Mouse (Mus musculus) embryo, embryonic 10.5 days (tissue): Measurements from ENCODE around the gene Wdcp.
A peak's percentile ranks its signal among the peaks of the same experiment; 100 is the strongest.

ENCODE experiments used
- DNase-seq: peaks from one replicate; pipeline ENCODE4 v3.0.0-alpha.2; 2015; ENCODE audit warnings: low spot score

Wdcp gene

DNA sequence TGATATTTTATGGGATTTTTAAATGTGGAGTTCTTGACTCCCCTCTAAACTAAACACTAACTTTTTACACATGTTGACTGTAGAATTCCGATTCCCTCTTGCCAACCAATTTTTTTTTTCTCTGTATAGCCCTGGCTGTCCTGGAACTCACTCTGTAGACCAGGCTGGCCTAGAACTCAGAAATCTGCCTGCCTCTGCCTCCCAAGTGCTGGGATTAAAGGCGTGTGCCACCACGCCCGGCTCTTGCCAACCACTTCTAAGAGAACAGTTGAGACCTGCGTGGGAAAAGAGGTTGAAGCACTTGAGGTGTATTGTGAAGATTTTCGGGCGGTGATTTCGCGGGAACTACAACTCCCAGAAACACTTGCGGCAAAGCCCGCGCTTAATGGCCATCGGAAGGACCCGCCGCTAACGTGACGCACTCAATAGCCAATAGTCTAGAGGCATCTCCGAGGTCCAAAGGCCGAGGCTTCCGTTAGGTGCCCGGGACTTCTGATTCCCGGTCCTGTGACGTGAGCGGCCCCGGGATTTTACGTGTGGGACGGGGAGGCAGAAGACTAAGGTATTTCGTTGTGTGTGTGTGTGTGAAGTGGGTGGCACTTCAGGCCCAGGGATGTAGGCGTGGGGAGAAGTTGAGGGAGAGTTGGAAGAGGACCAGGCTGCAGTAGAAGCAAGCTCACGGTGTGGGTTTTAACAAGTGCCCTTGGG, at the start of gene Wdcp:
Gene Wdcp, plus strand, starts transcription at position 414 of the 708 bp plus-strand sequence.
- peak; percentile 97 for DNase-seq

DNA sequence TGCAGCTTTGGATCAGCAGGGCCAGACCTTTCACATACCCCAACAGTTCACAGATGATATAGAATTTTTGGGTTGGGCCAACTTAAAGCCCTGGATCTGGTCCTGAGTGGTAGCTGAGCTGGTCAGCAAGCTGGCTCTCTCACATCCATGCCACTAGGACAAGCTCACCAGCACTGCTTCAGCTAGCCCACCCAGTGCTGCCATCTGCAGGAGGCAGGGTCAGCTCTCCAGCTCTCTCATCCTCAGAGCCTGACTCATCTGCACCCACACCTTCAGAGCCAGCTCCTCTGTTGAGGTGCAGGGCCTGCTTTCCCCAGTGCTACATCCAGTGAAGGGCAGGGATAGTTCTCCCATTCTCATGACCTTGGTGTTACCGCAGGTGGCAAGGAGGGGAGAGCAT, 49.4 kb upstream of the Wdcp start:
- DNase-seq = peak; percentile 21

DNA sequence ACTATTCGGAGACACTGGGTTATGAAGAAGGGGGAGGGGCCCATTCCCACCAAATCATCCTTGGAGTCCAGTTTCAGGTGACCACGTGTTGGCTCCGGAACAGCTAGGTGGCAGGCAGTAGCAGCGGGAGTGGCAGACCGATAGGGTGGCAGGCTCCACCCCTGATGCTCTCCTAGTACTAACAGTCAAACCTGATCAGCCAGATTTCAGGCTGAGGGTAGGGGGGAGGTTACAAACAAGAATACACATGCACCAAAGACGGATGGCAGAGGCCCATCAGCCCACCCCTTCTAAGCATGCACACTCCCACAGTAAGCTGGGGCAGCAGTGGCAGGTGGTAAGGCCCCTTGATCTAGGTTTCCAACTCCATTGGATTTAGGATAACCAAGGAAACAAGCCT, 45.6 kb upstream of the Wdcp start:
- peak; percentile 2 for DNase-seq

DNA sequence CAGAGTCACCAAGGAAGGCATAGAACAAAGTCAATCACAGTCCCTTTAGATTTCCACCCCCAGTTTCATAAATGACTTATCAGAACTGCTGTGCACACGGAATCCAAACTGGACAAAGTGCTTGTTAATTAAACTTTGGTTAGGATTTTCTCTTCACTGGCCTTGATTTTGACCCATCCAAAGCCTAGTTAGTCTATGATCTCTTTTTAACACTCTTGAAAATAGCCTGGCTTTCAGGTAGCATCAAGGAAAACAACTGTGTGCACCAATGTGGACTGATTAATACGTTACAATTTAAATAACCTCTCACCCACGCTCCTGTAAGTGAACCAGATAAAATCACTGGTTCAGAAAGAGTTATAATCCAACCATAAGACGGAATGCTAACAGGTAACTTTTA, 32.1 kb upstream of the Wdcp start:
- DNase-seq = no peak

DNA sequence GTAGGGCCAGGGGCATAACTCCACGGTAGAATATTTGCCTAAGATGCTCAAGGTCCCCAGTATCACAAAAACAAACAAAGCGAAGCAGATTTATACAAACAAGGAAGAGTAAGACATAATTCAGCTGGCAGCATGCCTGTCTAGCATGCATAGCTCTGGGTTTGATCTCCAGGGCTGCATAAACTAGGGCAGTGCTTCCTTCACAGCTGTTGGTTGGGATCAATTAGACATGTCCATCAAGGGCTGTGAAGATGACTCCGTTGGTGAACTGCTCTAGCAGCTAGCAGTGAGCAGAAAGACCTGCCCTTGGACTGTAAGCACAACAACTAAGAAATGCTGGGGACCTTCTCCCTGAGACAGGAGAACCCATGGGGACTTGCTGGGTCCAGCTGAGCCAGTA, 31.4 kb upstream of the Wdcp start:
- no peak for DNase-seq

DNA sequence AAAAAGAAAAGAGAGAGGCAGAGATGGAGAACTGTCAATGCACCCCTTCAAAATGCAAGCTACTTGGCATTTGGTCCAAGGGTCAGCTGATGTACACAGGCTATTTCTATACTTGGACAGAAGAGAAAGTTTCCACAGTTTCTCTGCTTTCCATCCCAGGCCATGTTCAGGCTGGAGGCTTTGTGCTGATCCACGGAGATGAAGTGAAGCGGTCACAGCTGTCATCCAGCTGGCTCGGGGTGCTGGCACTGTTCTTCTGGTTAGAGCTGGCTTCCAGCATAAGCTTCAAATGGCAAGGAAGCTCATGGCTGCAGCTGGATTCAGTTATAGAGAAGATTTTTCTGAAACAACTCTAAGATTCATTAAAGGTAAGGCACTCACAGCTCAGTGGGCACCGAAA, 29.5 kb upstream of the Wdcp start:
- DNase-seq = no peak

DNA sequence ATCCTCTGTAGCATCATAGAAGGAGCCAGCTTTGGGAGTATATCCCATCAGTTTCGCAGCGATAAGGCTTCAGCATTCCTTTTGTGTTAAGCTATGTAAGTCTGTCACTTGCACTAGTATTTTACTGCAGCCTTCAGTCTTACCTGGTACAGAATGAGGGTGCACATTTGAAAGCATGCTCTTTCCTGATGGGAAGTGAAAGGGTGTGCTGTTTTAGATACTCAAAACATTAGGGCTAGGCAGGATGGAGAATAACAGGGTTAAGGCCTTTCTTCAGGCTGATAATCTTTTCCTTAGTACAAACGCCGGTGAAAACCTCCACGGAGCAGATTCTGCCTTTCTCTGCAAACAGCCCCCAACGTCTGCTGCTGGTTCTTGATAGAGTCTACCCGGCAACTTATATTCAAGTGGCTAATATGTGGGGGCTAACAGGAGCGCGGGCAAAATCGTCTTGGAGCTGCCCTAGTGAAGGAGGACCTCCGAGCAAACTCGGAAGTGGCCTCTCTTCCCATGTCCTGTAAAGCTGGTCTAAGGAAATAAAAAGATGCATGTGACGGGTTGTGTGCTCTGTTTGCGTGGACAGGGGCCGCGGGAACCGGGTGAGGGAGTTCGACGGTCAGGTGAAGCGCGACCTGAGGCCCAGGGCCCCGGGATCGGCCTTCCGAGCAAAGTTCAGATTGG, 26.3 kb upstream of the Wdcp start:
- DNase-seq = no peak

DNA sequence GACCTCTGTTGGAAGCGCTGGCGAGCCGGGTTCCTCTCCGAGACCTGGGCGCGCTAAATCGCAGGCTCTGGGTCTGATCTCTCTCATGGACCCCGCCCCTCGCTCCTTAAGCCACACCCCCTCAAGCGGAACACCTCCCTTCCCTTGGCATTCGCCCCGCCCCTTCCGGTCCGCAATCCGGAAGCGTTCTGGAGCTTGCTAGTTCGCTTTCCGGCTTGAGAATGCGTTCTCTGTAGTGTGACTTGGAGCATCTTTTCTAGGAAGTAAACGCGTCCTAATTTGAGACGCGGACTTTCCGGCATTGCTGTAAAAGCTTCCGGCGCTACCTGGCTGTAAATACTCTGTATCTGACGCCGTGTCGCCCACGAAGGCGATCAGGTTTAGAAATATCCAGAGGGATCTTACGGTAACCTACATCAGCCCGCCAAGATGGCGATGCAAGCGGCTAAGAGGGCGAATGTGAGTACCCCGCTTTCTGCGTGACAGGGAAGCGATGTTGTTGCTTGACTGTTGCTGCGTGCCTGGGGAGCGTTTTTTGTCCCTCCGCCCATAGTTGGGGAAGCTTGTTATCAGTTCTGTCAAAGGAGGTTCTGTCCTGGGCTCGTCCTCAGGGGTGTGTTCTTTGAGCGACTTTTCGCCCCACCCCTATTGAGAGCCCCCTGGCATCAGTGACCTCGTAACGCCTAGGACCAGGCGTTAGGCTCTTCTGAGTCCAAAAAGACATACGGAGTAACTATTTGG, 25.6 kb upstream of the Wdcp start, which contains the start of gene Sf3b6:
Gene Sf3b6, plus strand, starts transcription at position 184 of the 741 bp plus-strand sequence.
- peak; percentile 99 for DNase-seq

DNA sequence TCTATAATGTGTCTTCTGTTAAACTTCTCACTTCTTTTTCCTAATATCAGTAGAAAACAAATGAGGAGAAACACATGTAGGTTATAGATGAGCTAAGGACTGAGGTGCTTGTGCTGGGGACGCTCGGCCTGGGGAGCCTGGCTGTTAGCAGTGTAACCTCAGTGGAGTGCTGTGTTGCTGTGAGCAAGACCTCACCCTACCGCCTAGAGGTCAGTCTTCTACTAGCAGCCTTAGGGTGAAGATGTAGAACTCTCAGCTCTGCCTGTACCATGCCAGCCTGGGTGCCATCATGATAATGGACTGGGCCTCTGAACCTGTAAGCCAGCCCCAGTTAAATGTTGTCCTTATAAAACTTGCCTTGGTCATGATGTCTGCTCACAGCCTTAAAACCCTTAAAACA, 15.8 kb upstream of the Wdcp start:
- no peak for DNase-seq

DNA sequence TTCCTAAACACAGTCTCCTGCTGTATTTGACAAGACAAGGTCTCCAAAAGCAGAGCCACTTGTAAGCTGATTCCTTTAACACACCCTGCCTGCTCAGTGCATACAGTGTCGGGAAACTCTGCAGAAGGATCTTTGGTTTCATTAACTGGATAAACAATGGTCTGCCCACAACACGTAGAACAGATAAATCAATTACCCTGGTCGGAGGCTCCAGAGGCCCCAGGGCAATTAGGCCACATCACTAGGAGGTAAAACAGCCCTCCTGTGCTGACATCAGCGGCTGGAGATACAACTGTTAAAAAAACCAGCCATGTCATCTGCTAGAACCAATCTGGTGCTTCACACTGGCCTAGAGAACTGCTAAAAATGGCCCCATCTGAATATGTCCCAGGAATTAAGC, 6.1 kb upstream of the Wdcp start:
- no peak for DNase-seq

DNA sequence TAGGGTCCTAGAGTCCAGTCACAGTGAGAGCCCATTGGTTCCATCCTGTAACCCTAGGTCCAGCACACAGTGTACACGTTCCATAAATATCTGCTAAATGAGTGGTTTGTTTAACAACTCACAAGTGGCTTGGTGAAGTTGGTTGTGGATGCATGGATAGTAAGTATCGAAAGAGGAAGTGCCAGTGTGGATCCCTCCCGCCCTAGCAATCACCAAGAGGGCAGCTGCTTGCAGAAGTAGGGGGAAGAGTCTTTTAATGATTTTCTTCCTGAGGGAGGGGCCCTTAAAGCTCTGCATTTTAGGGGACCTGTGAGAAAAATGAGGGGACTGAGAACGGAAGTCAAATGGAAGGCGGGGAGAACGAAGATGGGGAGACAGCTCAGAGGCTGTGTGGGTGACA, 3.1 kb upstream of the Wdcp start:
- DNase-seq = no peak

DNA sequence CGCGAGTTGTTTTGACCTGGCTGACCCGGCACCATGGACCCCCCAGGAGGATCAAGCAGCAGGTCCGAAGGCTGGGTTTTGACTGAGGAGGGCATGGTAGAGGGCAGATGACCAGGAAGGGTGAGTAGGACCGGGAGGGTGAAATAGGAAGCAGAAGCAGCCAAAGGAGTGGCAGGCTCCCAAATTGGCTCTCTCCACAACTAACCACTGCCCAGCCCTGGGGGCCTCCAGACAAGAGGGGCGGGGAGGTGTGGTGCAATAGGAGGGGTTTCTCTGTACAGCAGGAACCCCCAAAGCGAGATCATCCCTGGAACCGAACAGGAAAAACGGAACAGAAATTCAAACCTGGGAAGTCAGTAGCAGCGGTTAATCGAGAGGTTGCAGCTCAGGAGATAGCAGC, 2.4 kb upstream of the Wdcp start:
- DNase-seq = no peak

DNA sequence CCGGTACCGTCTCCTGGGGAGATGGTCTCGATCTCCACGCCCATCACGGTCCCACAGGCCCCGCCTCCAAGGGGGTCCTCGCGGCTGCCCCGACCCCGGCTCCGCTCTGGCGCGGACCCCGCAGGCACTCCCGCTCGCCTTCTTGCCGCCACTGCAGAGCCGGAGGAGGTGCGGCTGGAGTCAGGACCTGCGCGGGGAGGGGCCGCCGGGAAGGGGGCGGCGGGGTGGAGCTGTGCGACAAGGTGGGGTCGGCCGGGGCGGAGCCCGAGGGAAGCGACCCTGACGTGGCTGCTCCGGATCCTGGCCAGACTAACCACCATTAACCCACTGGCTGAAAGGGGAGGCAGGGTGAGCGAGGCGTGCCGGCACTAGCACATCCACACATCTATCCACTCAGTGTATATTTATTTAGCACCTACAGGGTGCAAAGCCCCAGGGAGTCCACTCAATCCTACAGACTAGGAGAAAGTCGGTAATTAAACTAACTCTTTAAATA, 1.7 kb upstream of the Wdcp start, which contains the start of gene Fkbp1b:
Gene Fkbp1b, minus strand, starts transcription at position 200 of the 496 bp plus-strand sequence.
- peak; percentile 78 for DNase-seq

DNA sequence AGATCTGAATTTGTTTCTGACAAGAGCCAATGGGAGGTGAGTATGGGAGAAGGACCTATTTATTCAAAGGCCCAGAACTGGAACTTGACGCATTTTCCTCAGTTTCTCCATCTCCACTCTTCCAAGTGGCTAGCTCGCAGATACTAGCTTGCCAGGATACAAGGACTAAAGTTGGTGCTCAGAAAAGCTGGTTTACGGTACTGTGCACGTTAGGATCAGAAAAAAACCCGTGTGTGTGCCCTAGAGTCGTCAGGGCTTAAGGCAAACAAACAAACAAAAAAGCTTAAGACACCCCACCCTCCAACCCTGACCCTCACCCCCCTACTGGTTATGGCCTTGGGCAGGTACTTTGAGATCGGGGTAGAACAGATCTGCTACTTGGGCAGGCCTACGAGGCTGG, 647 bp upstream of the Wdcp start:
- DNase-seq = peak; percentile 6

DNA sequence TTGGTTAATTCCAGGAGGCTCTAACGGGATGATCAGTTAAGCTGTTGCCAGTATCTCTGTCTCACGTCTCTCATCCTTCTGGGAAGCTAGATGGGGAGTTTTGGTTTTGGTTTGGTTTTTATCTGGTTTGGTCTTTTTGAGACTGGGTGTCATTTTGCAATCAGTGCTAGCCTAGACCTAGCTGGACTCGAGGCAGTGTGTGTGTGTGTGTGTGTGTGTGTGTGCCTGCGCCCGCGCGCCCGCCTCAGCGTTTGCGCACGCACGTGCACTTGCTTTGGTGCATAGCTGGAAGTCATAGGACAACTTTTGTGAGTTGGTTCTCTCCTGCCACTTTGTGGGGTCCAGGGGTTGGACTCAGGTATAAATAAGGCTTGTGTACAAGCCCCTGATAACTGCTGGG, 638 bp downstream of the Wdcp start:
- DNase-seq = peak; percentile 69

DNA sequence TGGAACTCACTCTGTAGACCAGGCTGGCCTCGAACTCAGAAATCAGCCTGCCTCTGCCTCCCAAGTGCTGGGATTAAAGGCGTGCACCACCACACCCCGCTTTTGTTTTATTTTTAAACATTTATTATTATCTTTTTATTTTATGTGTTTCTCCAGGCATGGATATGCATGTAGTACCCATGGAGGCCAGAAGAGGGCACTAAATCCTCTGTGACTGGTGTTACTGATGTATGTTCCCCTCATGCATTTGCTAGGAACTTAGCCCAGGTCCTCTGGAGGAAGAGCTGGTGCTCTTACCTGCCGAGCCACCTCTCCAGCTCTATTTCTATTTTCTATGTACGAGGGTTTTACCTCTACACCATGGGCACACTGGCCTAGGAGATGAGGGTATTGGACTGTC, 13.1 kb downstream of the Wdcp start:
- DNase-seq = no peak

DNA sequence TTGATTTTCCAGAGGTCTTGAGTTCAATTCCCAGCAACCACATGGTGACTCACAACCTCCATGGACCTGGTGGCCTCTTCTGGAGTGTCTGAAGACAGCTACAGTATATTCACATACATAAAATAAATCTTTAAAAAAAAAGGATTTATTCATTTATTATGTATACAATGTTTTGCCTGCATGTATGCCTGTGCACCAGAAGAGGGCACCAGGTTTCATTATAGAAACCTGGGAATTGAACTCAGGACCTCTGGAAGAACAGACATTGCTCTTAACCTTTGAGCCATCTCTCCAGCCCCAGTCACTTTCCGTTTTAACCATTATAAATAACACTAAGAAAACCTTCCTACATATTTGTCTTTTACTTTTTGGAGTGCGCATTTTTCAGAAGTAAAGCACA, 13.7 kb downstream of the Wdcp start:
- no peak for DNase-seq

DNA sequence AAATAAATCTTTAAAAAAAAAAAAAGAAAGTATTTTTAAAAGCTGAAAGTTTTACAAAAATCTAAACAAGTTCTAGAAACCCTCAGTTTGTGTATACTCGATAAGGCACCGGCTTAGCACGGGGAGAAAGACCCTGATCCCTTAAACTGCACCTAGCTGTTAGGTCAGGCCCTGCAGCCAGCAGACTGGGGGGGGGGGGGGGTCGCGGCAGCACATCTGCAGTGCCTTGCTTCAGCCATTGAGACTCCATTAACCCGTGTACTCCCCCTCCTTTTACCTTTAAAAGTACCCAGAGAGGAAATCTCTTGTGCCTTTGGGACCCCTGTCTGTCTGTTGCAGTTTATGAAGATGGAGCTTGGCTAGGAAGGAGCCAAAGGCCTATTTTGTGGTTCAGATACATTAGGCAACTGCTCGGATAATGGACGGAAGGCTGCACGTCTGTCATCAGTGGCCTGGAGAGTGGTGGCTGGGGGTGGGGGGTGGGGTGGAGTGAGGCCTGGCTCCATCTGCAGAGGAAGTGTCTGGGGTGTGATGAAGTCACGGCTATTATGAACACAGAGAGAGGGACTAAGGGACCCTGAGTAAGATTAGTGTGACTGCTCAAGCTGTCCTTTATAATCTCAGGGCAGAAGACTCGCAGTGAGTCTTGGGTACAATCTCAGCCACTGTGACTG, 16.3 kb downstream of the Wdcp start:
- peak; percentile 36 for DNase-seq

DNA sequence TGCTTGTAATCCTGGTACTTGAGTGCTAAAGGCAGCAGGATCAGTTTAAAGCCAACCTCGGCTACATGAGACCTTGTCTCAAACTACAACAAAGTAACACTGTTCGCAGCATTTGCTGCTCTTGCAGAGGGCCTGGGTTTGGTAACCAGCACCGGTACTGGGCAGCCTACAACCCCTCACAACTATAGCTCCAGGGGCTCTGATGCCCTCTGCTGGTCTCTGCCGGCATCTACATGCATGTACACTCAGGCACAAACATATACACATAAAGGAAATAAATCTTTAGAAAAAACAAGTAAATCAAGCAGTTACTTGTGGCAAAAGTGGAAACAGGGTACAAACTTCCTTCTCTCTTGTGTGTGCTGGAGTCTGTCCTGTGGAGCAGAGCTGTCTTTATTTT, 19.6 kb downstream of the Wdcp start:
- no peak for DNase-seq

DNA sequence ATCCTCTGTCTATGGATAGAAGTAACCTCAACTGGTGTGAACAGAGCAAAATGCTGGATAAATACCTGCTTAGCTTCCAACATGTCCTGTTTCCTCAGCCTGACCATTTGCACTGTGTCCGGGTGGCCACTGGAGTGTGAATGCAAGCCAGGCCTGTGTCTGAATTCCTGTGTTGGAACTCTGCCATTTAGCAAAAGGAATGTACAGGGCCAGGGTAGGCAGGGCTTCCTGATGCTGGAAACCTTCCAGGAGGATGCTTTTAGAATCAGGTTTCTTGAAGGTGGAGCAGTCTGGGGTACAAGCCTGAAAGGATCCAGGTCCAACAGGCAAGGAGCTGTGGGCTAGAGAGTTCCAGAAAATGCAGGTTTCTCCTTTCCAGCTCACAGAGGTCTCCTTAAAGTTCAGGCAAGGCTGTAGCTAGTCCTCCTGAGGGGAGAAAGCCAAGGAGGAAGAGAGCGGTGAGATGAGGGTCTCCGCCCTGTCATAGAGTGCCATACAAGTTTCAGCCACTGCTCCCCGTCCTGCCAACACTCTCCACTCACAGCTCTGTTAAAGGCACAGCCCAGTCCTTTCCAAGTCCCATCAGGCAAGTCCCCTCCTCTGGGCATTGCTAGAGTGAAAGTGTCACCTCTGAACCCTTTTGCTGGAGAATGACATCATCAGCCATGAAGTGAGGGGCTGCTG, 20.7 kb downstream of the Wdcp start:
- DNase-seq = no peak

DNA sequence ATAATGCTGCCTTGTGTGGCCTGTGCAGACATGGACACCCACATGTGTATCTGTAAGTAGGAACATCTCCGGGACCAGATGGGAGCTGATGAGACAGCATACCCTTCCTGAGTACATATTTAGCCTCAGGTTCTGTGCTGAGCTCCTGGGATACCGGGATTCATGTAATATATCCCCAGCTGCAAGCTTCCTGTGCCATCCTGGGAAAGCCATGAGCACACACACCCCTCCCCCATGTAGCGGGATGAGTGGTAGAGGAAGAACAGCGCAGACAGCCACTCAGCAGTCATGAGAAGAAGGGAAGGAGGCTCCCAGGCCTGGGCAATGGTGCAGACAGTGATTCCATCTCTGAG, 21.2 kb downstream of the Wdcp start:
- peak; percentile 19 for DNase-seq

DNA sequence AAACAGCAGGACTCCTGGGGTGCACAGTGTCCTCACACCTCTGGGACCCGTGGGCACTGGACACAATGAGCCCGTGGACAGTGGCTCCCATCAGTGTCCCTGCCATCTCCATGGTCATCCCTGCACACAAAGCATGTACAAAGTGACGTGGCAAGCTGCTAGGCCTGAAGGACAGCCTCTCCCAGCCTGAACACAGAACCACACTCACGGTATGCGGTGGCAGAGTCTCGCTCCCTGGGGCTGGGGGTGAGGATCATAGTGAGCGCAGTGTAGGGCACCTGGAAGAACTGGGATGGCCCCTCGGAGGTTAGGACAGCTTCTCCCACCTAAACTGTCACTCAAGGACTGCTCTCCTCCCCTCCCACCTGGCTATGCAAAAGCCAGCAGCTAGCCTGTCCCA, 25.8 kb downstream of the Wdcp start:
- no peak for DNase-seq
